Mouse (Mus musculus) left cerebral cortex, adult 8-10 months (tissue): ENCODE data around the gene Smad5. TPM values are rescaled to one million over a fixed set of nuclear protein-coding genes. Genes with fewer than 3 reads are reported as not detected.

ENCODE experiments used
- DNase-seq, 2 experiments: peaks; one replicate each; pipeline ENCODE4 v3.0.0; 2022; ENCODE audit warnings: low spot score in 2 of 2
- total RNA-seq, 4 experiments: library from RNA; stranded (reverse); gene quantifications; 2 replicates each; pipeline ENCODE4 v1.2.4; 2022

The Smad5 gene
- total RNA-seq, 4 experiments from 2014 or later: 23.7 to 25.7 (median 23.8) TPM

- no peak for DNase-seq
Measured at GRCm38 (mm10) chr13:56752474-56753191, 49.8 kb downstream of the Smad5 start.

- no peak for DNase-seq
Measured at GRCm38 (mm10) chr13:56753192-56753951, 50.6 kb downstream of the Smad5 start, which contains the start of gene Gm45623. TSS of gene Gm45623 (minus strand) at chr13:56753827.

GRCm38 (mm10) chr13:56755871-56756270 is 53.1 kb downstream of the Smad5 start:
- no peak for DNase-seq

- no peak for DNase-seq
Measured at GRCm38 (mm10) chr13:56757201-56757600, 54.4 kb downstream of the Smad5 start.

GRCm38 (mm10) chr13:56758492-56758891 is 55.7 kb downstream of the Smad5 start:
- DNase-seq: peak in 1 of 2 experiments; percentile 49

GRCm38 (mm10) chr13:56762446-56763229 is 59.8 kb downstream of the Smad5 start:
- DNase-seq: no peak

- no peak for DNase-seq
Measured at GRCm38 (mm10) chr13:56765284-56766032, 62.6 kb downstream of the Smad5 start.

GRCm38 (mm10) chr13:56766211-56766610 is 63.4 kb downstream of the Smad5 start:
- DNase-seq: no peak

- no peak for DNase-seq
Measured at GRCm38 (mm10) chr13:56769431-56769830, 66.6 kb downstream of the Smad5 start.

- DNase-seq: no peak
Measured at GRCm38 (mm10) chr13:56770136-56770578, 67.3 kb downstream of the Smad5 start.

- no peak for DNase-seq
Measured at GRCm38 (mm10) chr13:56770786-56771185, 68.0 kb downstream of the Smad5 start.

- no peak for DNase-seq
Measured at GRCm38 (mm10) chr13:56772592-56772991, 69.8 kb downstream of the Smad5 start.

GRCm38 (mm10) chr13:56773262-56773870 is 70.6 kb downstream of the Smad5 start:
- no peak for DNase-seq

GRCm38 (mm10) chr13:56774304-56774703 is 71.5 kb downstream of the Smad5 start:
- no peak for DNase-seq

GRCm38 (mm10) chr13:56780746-56781469 is 78.1 kb downstream of the Smad5 start:
- DNase-seq: no peak

- DNase-seq: peak in 1 of 2 experiments; percentile 46
Measured at GRCm38 (mm10) chr13:56781697-56782096, 78.9 kb downstream of the Smad5 start.

- peak in 1 of 2 experiments; percentile 70 for DNase-seq
Measured at GRCm38 (mm10) chr13:56782621-56783020, 79.8 kb downstream of the Smad5 start.

GRCm38 (mm10) chr13:56790683-56791082 is 87.9 kb downstream of the Smad5 start:
- peak in 1 of 2 experiments; percentile 68 for DNase-seq
